Mouse (Mus musculus): Measurements from ENCODE around the gene Atp1a1.

- TF ChIP-seq POLR2A (IDR thresholded peaks at IDR 0.05; ENCODE audit: borderline replicate concordance, low read depth, low read length) (no peak), CTCF (IDR thresholded peaks at IDR 0.05; ENCODE audit: low read depth, low read length) (no peak)
Measured at GRCm38 (mm10) chr3:101617007-101617406, 12.5 kb upstream of the Atp1a1 start.

Data from bone marrow macrophage, adult 2 months (primary cell).